Mouse (Mus musculus): ENCODE measurements at regions not wholly inside any gene's neighbourhood (a gene's known extent, or its start where the extent isn't known, plus 50 kb on each side); places are given as distances from the start of the nearest gene placed in this dataset.

DNA sequence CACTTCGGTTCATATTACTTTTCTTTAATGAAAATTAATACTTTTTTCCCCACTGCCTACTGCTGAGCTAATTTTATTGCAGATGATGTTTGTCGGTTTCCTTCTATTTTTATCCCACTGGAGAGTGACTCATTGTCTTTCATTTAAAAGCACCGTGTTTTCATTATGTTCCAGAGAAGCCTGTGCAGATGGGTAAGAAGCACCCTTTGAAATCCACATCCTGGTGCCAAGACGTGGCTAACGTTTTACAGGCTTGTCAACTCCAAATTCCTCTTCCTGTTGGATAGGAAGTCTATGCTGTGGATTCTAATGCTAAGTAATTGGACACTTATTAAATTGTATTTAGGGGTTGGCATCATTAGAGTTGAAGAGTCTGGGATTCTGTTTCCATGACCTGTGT, 364.3 kb downstream of the Fam198b start:
- in situ Hi-C loops (cut with MboI; ENCODE audit: low pct_ligation_motif_present, low pct_unique_long_range_greater_than_20kb, low sequenced_read_pairs) (no loop called here), dilution Hi-C loops (cut with MboI; ENCODE audit: extremely low pct_ligation_motif_present, extremely low pct_unique_long_range_greater_than_20kb, low sequenced_read_pairs) (no loop called here)
- Histone ChIP-seq H3K9ac (ENCODE audit: insufficient read depth, low read depth) (no peak overlapping the region), H3K4me2 (ENCODE audit: insufficient read depth, low read depth, poor library complexity, severe bottlenecking) (no peak overlapping the region), H3K36me3 (replicated peaks in 1 of 2; ENCODE audit: control insufficient read depth in 1 of 2, insufficient read depth in 1 of 2, low read length in 1 of 2) (no peaks in the 10 kb centered on the region), H3K4me3 (replicated peaks in 1 of 3; ENCODE audit: low read depth in 2 of 3, low read length in 2 of 3, poor library complexity in 1 of 3) (no peak overlapping the region), H3K4me1 (ENCODE audit: control insufficient read depth in 1 of 2, insufficient read depth in 2 of 2) (no peaks in the 10 kb centered on the region), H3K9me3 (replicated peaks; ENCODE audit: low read length) (no peaks in the 10 kb centered on the region), H3K79me2 (replicated peaks; ENCODE audit: control insufficient read depth, extremely low read depth, insufficient read depth, poor library complexity, severe bottlenecking) (no peaks in the 10 kb centered on the region), H3K27ac (ENCODE audit: insufficient read depth, low read depth) (no peak overlapping the region), H3K27me3 (replicated peaks) (no peaks in the 10 kb centered on the region)
- TF ChIP-seq TCF12 (IDR thresholded peaks at IDR 0.05; ENCODE audit: low read depth, low read length), result no peak
- no peak for DNase-seq (ENCODE audit: extremely low read depth)

DNA sequence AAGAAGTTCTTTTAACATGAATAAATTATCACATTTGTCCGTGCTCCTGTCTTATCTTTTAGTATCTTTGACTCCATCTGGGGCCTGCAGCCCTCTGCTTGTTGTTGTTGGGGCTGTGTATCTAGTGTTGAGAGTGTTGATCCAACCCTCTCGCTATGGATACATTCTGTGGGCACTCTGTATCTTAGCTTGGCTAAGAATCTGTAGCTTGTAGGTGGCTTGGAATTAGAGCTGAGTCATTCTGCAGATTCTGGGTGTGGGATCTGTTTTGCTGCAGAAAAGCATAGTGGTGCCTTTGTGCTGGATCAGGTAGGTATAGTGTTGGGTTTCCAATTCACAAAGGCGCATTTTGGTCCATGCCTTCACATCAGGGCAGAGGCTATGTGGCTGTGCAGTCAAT, 365.6 kb downstream of the Fam198b start:
- no peak overlapping the region for H3K4me2 ChIP-seq (ENCODE audit: insufficient read depth, low read depth, poor library complexity, severe bottlenecking)
- H3K4me3 ChIP-seq (replicated peaks in 1 of 3; ENCODE audit: low read depth in 2 of 3, low read length in 2 of 3, poor library complexity in 1 of 3), result no peak overlapping the region
- no peaks in the 10 kb centered on the region for H3K27me3 ChIP-seq (replicated peaks)
- in situ Hi-C loops (cut with MboI; ENCODE audit: low pct_ligation_motif_present, low pct_unique_long_range_greater_than_20kb, low sequenced_read_pairs) (no loop called here), dilution Hi-C loops (cut with MboI; ENCODE audit: extremely low pct_ligation_motif_present, extremely low pct_unique_long_range_greater_than_20kb, low sequenced_read_pairs) (no loop called here)
- H3K36me3 ChIP-seq (replicated peaks in 1 of 2; ENCODE audit: control insufficient read depth in 1 of 2, insufficient read depth in 1 of 2, low read length in 1 of 2), result no peaks in the 10 kb centered on the region
- H3K9ac ChIP-seq (ENCODE audit: insufficient read depth, low read depth), result no peak overlapping the region
- H3K79me2 ChIP-seq (replicated peaks; ENCODE audit: control insufficient read depth, extremely low read depth, insufficient read depth, poor library complexity, severe bottlenecking), result no peaks in the 10 kb centered on the region
- no peak for TF ChIP-seq TCF12 (IDR thresholded peaks at IDR 0.05; ENCODE audit: low read depth, low read length)
- DNase-seq (ENCODE audit: extremely low read depth), result no peak
- H3K4me1 ChIP-seq (ENCODE audit: control insufficient read depth in 1 of 2, insufficient read depth in 2 of 2), result no peaks in the 10 kb centered on the region
- no peaks in the 10 kb centered on the region for H3K9me3 ChIP-seq (replicated peaks; ENCODE audit: low read length)
- H3K27ac ChIP-seq (ENCODE audit: insufficient read depth, low read depth), result no peak overlapping the region

DNA sequence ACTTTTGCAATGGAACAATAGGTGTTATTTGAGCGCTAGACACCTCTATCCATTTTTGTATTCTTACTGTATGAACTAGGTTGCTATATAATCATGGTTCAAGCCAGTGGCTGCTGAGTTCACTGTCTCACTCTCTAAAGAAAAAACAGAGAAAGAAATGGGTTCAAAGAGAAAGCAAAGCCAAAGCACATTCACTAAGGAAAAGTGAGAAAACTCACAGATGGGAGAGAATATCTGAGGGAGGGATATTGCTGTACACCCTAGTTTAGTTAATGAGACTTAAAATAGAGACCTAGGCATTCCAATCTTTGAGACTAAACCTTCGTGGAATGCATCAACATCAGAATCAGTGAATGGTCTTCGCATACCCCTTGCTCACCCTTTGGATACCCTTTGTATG, 371.0 kb downstream of the Fam198b start:
- dilution Hi-C loops (cut with MboI; ENCODE audit: extremely low pct_ligation_motif_present, extremely low pct_unique_long_range_greater_than_20kb, low sequenced_read_pairs), result no loop called here
- no peaks in the 10 kb centered on the region for H3K9me3 ChIP-seq (replicated peaks; ENCODE audit: low read length)
- no peak overlapping the region for H3K4me3 ChIP-seq (replicated peaks in 1 of 3; ENCODE audit: low read depth in 2 of 3, low read length in 2 of 3, poor library complexity in 1 of 3)
- H3K27ac ChIP-seq (ENCODE audit: insufficient read depth, low read depth), result no peak overlapping the region
- no peaks in the 10 kb centered on the region for H3K79me2 ChIP-seq (replicated peaks; ENCODE audit: control insufficient read depth, extremely low read depth, insufficient read depth, poor library complexity, severe bottlenecking)
- H3K36me3 ChIP-seq (replicated peaks in 1 of 2; ENCODE audit: control insufficient read depth in 1 of 2, insufficient read depth in 1 of 2, low read length in 1 of 2), result no peaks in the 10 kb centered on the region
- no peak for TF ChIP-seq MAZ (IDR thresholded peaks at IDR 0.05; ENCODE audit: low read depth, low read length)
- TF ChIP-seq CHD1 (IDR thresholded peaks at IDR 0.05; ENCODE audit: low read depth, low read length), result no peak
- TF ChIP-seq ZKSCAN1 (IDR thresholded peaks at IDR 0.05; ENCODE audit: borderline replicate concordance, low read depth, low read length), result no peak
- no peak for TF ChIP-seq HCFC1 (IDR thresholded peaks at IDR 0.05; ENCODE audit: low read depth, low read length)
- TF ChIP-seq TCF12 (IDR thresholded peaks at IDR 0.05; ENCODE audit: low read depth, low read length), result no peak
- no peak for TF ChIP-seq RAD21 (IDR thresholded peaks at IDR 0.05; ENCODE audit: low read depth, low read length)
- no peak for TF ChIP-seq JUN (IDR thresholded peaks at IDR 0.05; ENCODE audit: insufficient read depth, low read depth, low read length)
- no peak for TF ChIP-seq NRF1 (IDR thresholded peaks at IDR 0.05; ENCODE audit: low read depth, low read length)
- TF ChIP-seq SMC3 (IDR thresholded peaks at IDR 0.05; ENCODE audit: low read depth, low read length), result no peak
- no peak for TF ChIP-seq GABPA (IDR thresholded peaks at IDR 0.05; ENCODE audit: insufficient replicate concordance, low read depth, low read length)
- TF ChIP-seq JUND (conservative IDR thresholded peaks at IDR 0.05; ENCODE audit: low read depth, low read length), result no peak
- TF ChIP-seq E2F4 (IDR thresholded peaks at IDR 0.05; ENCODE audit: insufficient replicate concordance, low read depth, low read length), result no peak
- no peak for TF ChIP-seq ZC3H11A (IDR thresholded peaks at IDR 0.05; ENCODE audit: low read depth, low read length)
- no peak for TF ChIP-seq TBP (conservative IDR thresholded peaks at IDR 0.05; ENCODE audit: low read depth, low read length)
- TF ChIP-seq BHLHE40 (IDR thresholded peaks at IDR 0.05; ENCODE audit: low read depth, low read length), result no peak
- TF ChIP-seq POLR2AphosphoS2 (IDR thresholded peaks at IDR 0.05; ENCODE audit: low read depth, low read length), result no peak
- no peak for TF ChIP-seq IRF4 (IDR thresholded peaks at IDR 0.05; ENCODE audit: low read depth, low read length)
- no peak for TF ChIP-seq MEF2A (IDR thresholded peaks at IDR 0.05; ENCODE audit: borderline replicate concordance, low read depth, low read length)
- no peak for DNase-seq (ENCODE audit: extremely low read depth)
- in situ Hi-C loops (cut with MboI; ENCODE audit: low pct_ligation_motif_present, low pct_unique_long_range_greater_than_20kb, low sequenced_read_pairs), result no loop called here
- no peaks in the 10 kb centered on the region for H3K4me1 ChIP-seq (ENCODE audit: control insufficient read depth in 1 of 2, insufficient read depth in 2 of 2)
- no peaks in the 10 kb centered on the region for H3K27me3 ChIP-seq (replicated peaks)
- no peak overlapping the region for H3K4me2 ChIP-seq (ENCODE audit: insufficient read depth, low read depth, poor library complexity, severe bottlenecking)
- H3K9ac ChIP-seq (ENCODE audit: insufficient read depth, low read depth), result no peak overlapping the region
